19 mouse cellular contexts compared by ENCODE assay signal in the genomic region with DNA sequence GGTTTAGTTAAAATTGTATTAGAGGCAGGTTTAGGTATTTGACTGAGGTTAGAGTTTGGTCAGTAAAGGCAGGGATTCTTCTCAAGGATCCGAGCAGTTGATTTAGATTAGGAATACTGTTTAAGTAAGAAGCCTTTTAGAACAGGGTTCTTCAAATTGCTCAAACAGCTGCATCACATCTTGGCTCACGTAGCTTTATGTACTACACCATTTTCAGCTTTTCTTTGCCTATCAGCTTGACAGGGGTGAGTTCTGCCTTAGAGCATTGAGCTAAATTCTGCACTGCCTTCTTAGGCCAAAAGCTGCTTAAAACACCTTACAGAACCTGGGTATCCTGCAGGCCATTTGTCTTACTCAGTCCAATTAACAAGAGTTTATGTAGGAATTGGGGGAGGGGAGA.
DNase-seq lines count a peak whose midpoint lies in the region; ATAC-seq and TF ChIP-seq lines count a peak whose summit lies in the region.
"Had no signal": no experiment of that assay in that cellular context is flagged by ENCODE, and none has a peak within 500 bp of the region (broad histone marks: within the 10 kb centered on the region; RNA-seq: fewer than 3 reads in every experiment).

No protein-coding gene starts in this region.

- H3K27me3 ChIP-seq in heart, embryonic 16.5 days (ENCODE audit: control insufficient read depth, insufficient read depth, low read length), result no peaks in the 10 kb centered on the region
- H3K27me3 ChIP-seq in heart, embryonic 11.5 days (ENCODE audit: control insufficient read depth, insufficient read depth, low read length), result no peaks in the 10 kb centered on the region
- no peaks in the 10 kb centered on the region for H3K27me3 ChIP-seq in limb, embryonic 13.5 days
- H3K27me3 ChIP-seq in limb, embryonic 10.5 days (ENCODE audit: low read depth, poor library complexity, severe bottlenecking), result no peaks in the 10 kb centered on the region
- no peaks in the 10 kb centered on the region for H3K27me3 ChIP-seq in lung, postnatal 0 days (replicated peaks; ENCODE audit: insufficient read depth, low read length)
- H3K27me3 ChIP-seq: forebrain, embryonic 12.5 days; hindbrain, embryonic 13.5 days; liver, embryonic 12.5 days; neural tube, embryonic 12.5 days had no signal

- WGBS in heart, embryonic 16.5 days, result 71% methylated on average over 2 of the region's 2 CpGs
- 76% methylated on average over 2 of the region's 2 CpGs for WGBS in heart, embryonic 11.5 days (ENCODE audit: insufficient replicate concordance)
- 52% methylated on average over 2 of the region's 2 CpGs for WGBS in limb, embryonic 13.5 days
- 85% methylated on average over 2 of the region's 2 CpGs for WGBS in limb, embryonic 10.5 days
- 57% methylated on average over 2 of the region's 2 CpGs for WGBS in lung, postnatal 0 days

- TF ChIP-seq EP300 in lung, postnatal 0 days (IDR thresholded peaks at IDR 0.05), result no peak

- peak overlapping the region; percentile 67 for H3K27ac ChIP-seq in heart, embryonic 16.5 days (ENCODE audit: low read length)
- no peak overlapping the region for H3K27ac ChIP-seq in heart, embryonic 11.5 days (ENCODE audit: low read depth, low read length)
- H3K27ac ChIP-seq in limb, embryonic 13.5 days, result peak overlapping the region; percentile 73; the same call in 1 of the 2 replicates
- H3K27ac ChIP-seq in limb, embryonic 10.5 days, result no peak overlapping the region
- no peak overlapping the region for H3K27ac ChIP-seq in lung, postnatal 0 days (ENCODE audit: low read length)
- H3K27ac ChIP-seq: forebrain, embryonic 12.5 days; hindbrain, embryonic 13.5 days; liver, embryonic 12.5 days; neural tube, embryonic 12.5 days had no signal

- no peak overlapping the region for H3K4me3 ChIP-seq in heart, embryonic 16.5 days (ENCODE audit: low read length)
- no peak overlapping the region for H3K4me3 ChIP-seq in heart, embryonic 11.5 days (ENCODE audit: low read depth, low read length)
- H3K4me3 ChIP-seq in limb, embryonic 13.5 days, result no peak overlapping the region
- no peak overlapping the region for H3K4me3 ChIP-seq in limb, embryonic 10.5 days
- no peak overlapping the region for H3K4me3 ChIP-seq in lung, postnatal 0 days (ENCODE audit: low read depth, low read length)
- H3K4me3 ChIP-seq: forebrain, embryonic 12.5 days; hindbrain, embryonic 13.5 days; liver, embryonic 12.5 days; neural tube, embryonic 12.5 days had no signal

- TF ChIP-seq CTCF in lung, postnatal 0 days (IDR thresholded peaks at IDR 0.05), result no peak

- H3K9ac ChIP-seq in heart, embryonic 16.5 days (ENCODE audit: low read length), result no peak overlapping the region
- H3K9ac ChIP-seq in heart, embryonic 11.5 days (ENCODE audit: low read depth, low read length), result no peak overlapping the region
- H3K9ac ChIP-seq in limb, embryonic 13.5 days, result no peak overlapping the region
- H3K9ac ChIP-seq in lung, postnatal 0 days (replicated peaks; ENCODE audit: low read depth), result no peak overlapping the region
- H3K9ac ChIP-seq: forebrain, embryonic 12.5 days; hindbrain, embryonic 13.5 days; liver, embryonic 12.5 days; neural tube, embryonic 12.5 days had no signal

- no peaks in the 10 kb centered on the region for H3K9me3 ChIP-seq in heart, embryonic 16.5 days (replicated peaks; ENCODE audit: control insufficient read depth, low read length)
- no peaks in the 10 kb centered on the region for H3K9me3 ChIP-seq in heart, embryonic 11.5 days (replicated peaks; ENCODE audit: control insufficient read depth, low read length)
- no peaks in the 10 kb centered on the region for H3K9me3 ChIP-seq in limb, embryonic 13.5 days
- no peaks in the 10 kb centered on the region for H3K9me3 ChIP-seq in limb, embryonic 10.5 days (replicated peaks)
- H3K9me3 ChIP-seq in lung, postnatal 0 days (ENCODE audit: low read length), result no peaks in the 10 kb centered on the region
- H3K9me3 ChIP-seq: forebrain, embryonic 12.5 days; hindbrain, embryonic 13.5 days; liver, embryonic 12.5 days; neural tube, embryonic 12.5 days had no signal

- H3K4me2 ChIP-seq in heart, embryonic 16.5 days (ENCODE audit: low read depth, low read length), result no peak overlapping the region
- no peak overlapping the region for H3K4me2 ChIP-seq in heart, embryonic 11.5 days
- H3K4me2 ChIP-seq in limb, embryonic 13.5 days (replicated peaks), result no peak overlapping the region
- no peak overlapping the region for H3K4me2 ChIP-seq in lung, postnatal 0 days (replicated peaks; ENCODE audit: low read depth, low read length)
- H3K4me2 ChIP-seq: forebrain, embryonic 12.5 days; hindbrain, embryonic 13.5 days; liver, embryonic 12.5 days; midbrain, embryonic 11.5 days; neural tube, embryonic 12.5 days had no signal

- peaks cover 48% of the 10 kb centered on the region for H3K4me1 ChIP-seq in heart, embryonic 16.5 days (ENCODE audit: control insufficient read depth, insufficient read depth, low read length)
- H3K4me1 ChIP-seq in heart, embryonic 11.5 days (ENCODE audit: control insufficient read depth, insufficient read depth, low read length), result peaks cover 26% of the 10 kb centered on the region
- peaks cover 56% of the 10 kb centered on the region for H3K4me1 ChIP-seq in limb, embryonic 13.5 days
- H3K4me1 ChIP-seq in limb, embryonic 10.5 days, result peaks cover 50% of the 10 kb centered on the region
- no peaks in the 10 kb centered on the region; the same call in 1 of the 2 replicates for H3K4me1 ChIP-seq in lung, postnatal 0 days (ENCODE audit: insufficient read depth, low read depth, low read length)

- no peaks in the 10 kb centered on the region for H3K36me3 ChIP-seq in heart, embryonic 16.5 days (ENCODE audit: control insufficient read depth, insufficient read depth)
- no peaks in the 10 kb centered on the region for H3K36me3 ChIP-seq in heart, embryonic 11.5 days (ENCODE audit: control insufficient read depth, insufficient read depth, low read length)
- H3K36me3 ChIP-seq in limb, embryonic 13.5 days, result no peaks in the 10 kb centered on the region
- peaks cover 3% of the 10 kb centered on the region; the same call in 1 of the 2 replicates for H3K36me3 ChIP-seq in limb, embryonic 10.5 days
- H3K36me3 ChIP-seq in lung, postnatal 0 days (ENCODE audit: insufficient read depth, low read length), result no peaks in the 10 kb centered on the region
- H3K36me3 ChIP-seq: forebrain, embryonic 12.5 days; hindbrain, embryonic 13.5 days; liver, embryonic 12.5 days; neural tube, embryonic 12.5 days had no signal

- no peak for ATAC-seq in heart, embryonic 16.5 days (replicated peaks; ENCODE audit: extremely low read depth, insufficient read depth, low FRiP score)
- no peak for ATAC-seq in heart, embryonic 11.5 days (replicated peaks; ENCODE audit: insufficient number of reproducible peaks, low FRiP score, low TSS enrichment)
- no peak for ATAC-seq in limb, embryonic 13.5 days (ENCODE audit: low FRiP score, low read depth)
- no peak for ATAC-seq in lung, postnatal 0 days
- ATAC-seq in inflammation-experienced regulatory T-cells, adult 6 months, result no peak
- ATAC-seq: liver, embryonic 12.5 days had no signal

- DNase-seq in limb, embryonic 10.5 days (ENCODE audit: low spot score), result no peak
- DNase-seq in lung, postnatal 0 days (ENCODE audit: low spot score), result peak; percentile 76
- DNase-seq in lung, postnatal 25 days (ENCODE audit: low spot score), result peak; percentile 39
- DNase-seq: cerebellum, adult 2 months; gastrocnemius, postnatal 10 days; heart, adult 18-20 months; kidney, adult 18-20 months; kidney, postnatal 25 days; right cerebral cortex, postnatal 4 days; thymus, postnatal 4 days had no signal

Comparison
In these comparisons a context has a peak if more than half of its experiments do, and no peak if none do; other contexts are left out.
1. H3K27ac ChIP-seq: peak in heart, embryonic 16.5 days (single experiment) and limb, embryonic 13.5 days (single experiment); none in heart, embryonic 11.5 days (single experiment), limb, embryonic 10.5 days (single experiment) and lung, postnatal 0 days (single experiment).